Mouse (Mus musculus): ENCODE data around the gene Meis1. TPM values are rescaled to one million over a fixed set of nuclear protein-coding genes. Genes with fewer than 3 reads are reported as not detected.

The Meis1 gene
- total RNA-seq, 2 experiments from 2014 or later: 30.1 to 33.9 TPM

- intact Hi-C loops (cut with DNase I): no loop called here
- no peak for DNase-seq
Observed at GRCm38 (mm10) chr11:18926798-18927197, 92.0 kb downstream of the Meis1 start.

GRCm38 (mm10) chr11:18924583-18925334 lies 94.0 kb downstream of the Meis1 start:
- no peak for DNase-seq
- intact Hi-C loops (cut with DNase I): no loop called here

GRCm38 (mm10) chr11:18923274-18923673 lies 95.5 kb downstream of the Meis1 start:
- intact Hi-C loops (cut with DNase I): no loop called here
- no peak for DNase-seq

- no peak for DNase-seq
- intact Hi-C loops (cut with DNase I): no loop called here
Observed at GRCm38 (mm10) chr11:18920651-18921050, 98.1 kb downstream of the Meis1 start.

- intact Hi-C loops (cut with DNase I): no loop called here
- DNase-seq: no peak
Observed at GRCm38 (mm10) chr11:18919162-18919762, 99.5 kb downstream of the Meis1 start.

GRCm38 (mm10) chr11:18917887-18918286 lies 100.9 kb downstream of the Meis1 start:
- intact Hi-C loops (cut with DNase I): no loop called here
- no peak for DNase-seq

- intact Hi-C loops (cut with DNase I): no loop called here
- no peak for DNase-seq
Observed at GRCm38 (mm10) chr11:18913251-18913650, 105.5 kb downstream of the Meis1 start.

- intact Hi-C loops (cut with DNase I): no loop called here
- DNase-seq: no peak
Observed at GRCm38 (mm10) chr11:18912311-18913019, 106.3 kb downstream of the Meis1 start.

- no peak for DNase-seq
- intact Hi-C loops (cut with DNase I): no loop called here
Observed at GRCm38 (mm10) chr11:18906866-18907265, 111.9 kb downstream of the Meis1 start.

- no peak for DNase-seq
- intact Hi-C loops (cut with DNase I): no loop called here
Observed at GRCm38 (mm10) chr11:18905431-18905830, 113.4 kb downstream of the Meis1 start.

- no peak for DNase-seq
- intact Hi-C loops (cut with DNase I): no loop called here
Observed at GRCm38 (mm10) chr11:18904880-18905279, 113.9 kb downstream of the Meis1 start.

- intact Hi-C loops (cut with DNase I): no loop called here
Observed at GRCm38 (mm10) chr11:18904285-18904684, 114.5 kb downstream of the Meis1 start.

GRCm38 (mm10) chr11:18900489-18900888 lies 118.3 kb downstream of the Meis1 start:
- intact Hi-C loops (cut with DNase I): no loop called here
- no peak for DNase-seq

More at GRCm38 (mm10) chr11:18904285-18904684, 114.5 kb downstream of the Meis1 start:
- no peak for DNase-seq

- DNase-seq: no peak
- intact Hi-C loops (cut with DNase I): loop anchor here (5.0 kb wide), 1 partner anchor 43 kb away; no protein-coding TSS in a partner anchor
Observed at GRCm38 (mm10) chr11:18898862-18899261, 119.9 kb downstream of the Meis1 start.

- no peak for DNase-seq
- intact Hi-C loops (cut with DNase I): loop anchor here (5.0 kb wide), 1 partner anchor 44 kb away; no protein-coding TSS in a partner anchor
Observed at GRCm38 (mm10) chr11:18897921-18898646, 120.7 kb downstream of the Meis1 start.

- no peak for DNase-seq
- intact Hi-C loops (cut with DNase I): loop anchor here (5.0 kb wide), 1 partner anchor 45 kb away; no protein-coding TSS in a partner anchor
Observed at GRCm38 (mm10) chr11:18897250-18897649, 121.5 kb downstream of the Meis1 start.

- intact Hi-C loops (cut with DNase I): no loop called here
- DNase-seq: no peak
Observed at GRCm38 (mm10) chr11:18892470-18892869, 126.3 kb downstream of the Meis1 start.

GRCm38 (mm10) chr11:18889139-18889538 lies 129.6 kb downstream of the Meis1 start:
- DNase-seq: no peak
- intact Hi-C loops (cut with DNase I): no loop called here

GRCm38 (mm10) chr11:18888651-18889050 lies 130.1 kb downstream of the Meis1 start:
- no peak for DNase-seq
- intact Hi-C loops (cut with DNase I): no loop called here

- no peak for DNase-seq
- intact Hi-C loops (cut with DNase I): no loop called here
Observed at GRCm38 (mm10) chr11:18885729-18886325, 133.0 kb downstream of the Meis1 start.
